Mouse (Mus musculus) layer of hippocampus, adult 9-11 months (tissue): Measurements from ENCODE around the gene Ccn5.
A peak's percentile ranks its signal among the peaks of the same experiment; 100 is the strongest.

Experiments used
- DNase-seq: peaks from one replicate; pipeline ENCODE4 v3.0.0; 2022

The Ccn5 gene

GRCm38 (mm10) chr2:163820607-163821006, at the start of gene Ccn5:
TSS of gene Ccn5 (plus strand) at chr2:163820861.
- DNase-seq, result no peak

GRCm38 (mm10) chr2:163776661-163777060, 44.0 kb upstream of the Ccn5 start:
- no peak for DNase-seq

- no peak for DNase-seq
These were observed 43.6 kb upstream of the Ccn5 start for GRCm38 (mm10) chr2:163777061-163777460.

GRCm38 (mm10) chr2:163778896-163779295, 41.8 kb upstream of the Ccn5 start:
- no peak for DNase-seq

- no peak for DNase-seq
These were observed 37.3 kb upstream of the Ccn5 start for GRCm38 (mm10) chr2:163783368-163783767.

- DNase-seq, result no peak
These were observed 36.8 kb upstream of the Ccn5 start for GRCm38 (mm10) chr2:163783901-163784300.

- no peak for DNase-seq
These were observed 33.6 kb upstream of the Ccn5 start for GRCm38 (mm10) chr2:163787086-163787485.

- DNase-seq, result peak; percentile 52
These were observed 33.0 kb upstream of the Ccn5 start for GRCm38 (mm10) chr2:163787709-163788108.

GRCm38 (mm10) chr2:163788484-163788883, 32.2 kb upstream of the Ccn5 start:
- peak; percentile 72 for DNase-seq

GRCm38 (mm10) chr2:163798411-163798810, 22.2 kb upstream of the Ccn5 start:
- DNase-seq, result no peak

- no peak for DNase-seq
These were observed 19.8 kb upstream of the Ccn5 start for GRCm38 (mm10) chr2:163800832-163801231.

GRCm38 (mm10) chr2:163801406-163801805, 19.3 kb upstream of the Ccn5 start:
- DNase-seq, result no peak

- DNase-seq, result no peak
These were observed 16.8 kb upstream of the Ccn5 start for GRCm38 (mm10) chr2:163803838-163804237.

GRCm38 (mm10) chr2:163809166-163809565, 11.5 kb upstream of the Ccn5 start:
- DNase-seq, result no peak

- DNase-seq, result no peak
These were observed 11.0 kb upstream of the Ccn5 start for GRCm38 (mm10) chr2:163809704-163810103.

- DNase-seq, result no peak
These were observed 7.6 kb upstream of the Ccn5 start for GRCm38 (mm10) chr2:163813077-163813476.

GRCm38 (mm10) chr2:163814739-163815465, 5.8 kb upstream of the Ccn5 start:
- no peak for DNase-seq

GRCm38 (mm10) chr2:163823248-163823647, 2.6 kb downstream of the Ccn5 start:
- DNase-seq, result no peak

- DNase-seq, result no peak
These were observed 3.1 kb downstream of the Ccn5 start for GRCm38 (mm10) chr2:163823771-163824170.

GRCm38 (mm10) chr2:163825861-163826260, 5.2 kb downstream of the Ccn5 start:
- DNase-seq, result no peak

- DNase-seq, result no peak
These were observed 5.8 kb downstream of the Ccn5 start for GRCm38 (mm10) chr2:163826494-163826893.

GRCm38 (mm10) chr2:163831163-163831562, 10.5 kb downstream of the Ccn5 start:
- DNase-seq, result no peak

- peak; percentile 82 for DNase-seq
These were observed 17.4 kb downstream of the Ccn5 start for GRCm38 (mm10) chr2:163838043-163838442.

GRCm38 (mm10) chr2:163839519-163839918, 18.9 kb downstream of the Ccn5 start:
- no peak for DNase-seq

GRCm38 (mm10) chr2:163842043-163842442, 21.4 kb downstream of the Ccn5 start:
- DNase-seq, result no peak
